Mouse (Mus musculus) MEL (cell line): ENCODE data around the gene Nisch. TPM values are rescaled to one million over a fixed set of nuclear protein-coding genes. Genes with fewer than 3 reads are reported as not detected.

ENCODE experiments used
- DNase-seq: peaks from one replicate; pipeline ENCODE4 v3.0.0; 2011; ENCODE audit warnings: low read depth, low spot score
- H3K27ac ChIP-seq: 2 replicates; pipeline ENCODE4 v1.5.1; 2012; ENCODE audit warnings: low read depth, mild to moderate bottlenecking, control low read depth, low read length, moderate library complexity; ENCODE audit not compliant: control insufficient read depth
- H3K27me3 ChIP-seq, 2 experiments: fragments of 150-350 bp in 1 of 2; sonication (generic) in 1 of 2; 2 replicates each; pipeline ENCODE4 v1.6.1; 2012; ENCODE audit warnings: low read length in 2 of 2, mild to moderate bottlenecking in 2 of 2, improper control_type of control experiment in 1 of 2, moderate library complexity in 1 of 2; ENCODE audit not compliant: insufficient read depth in 2 of 2, control insufficient read depth in 1 of 2
- H3K36me3 ChIP-seq, 2 experiments: 2 replicates each; pipeline ENCODE4 v1.6.1; 2012 to 2014; ENCODE audit warnings: low read length in 2 of 2, improper control_type of control experiment in 1 of 2, inconsistent platforms in 1 of 2, mild to moderate bottlenecking in 1 of 2; ENCODE audit not compliant: insufficient read depth in 2 of 2, control insufficient read depth in 1 of 2
- H3K4me1 ChIP-seq, 2 experiments: fragments of 150-350 bp in 1 of 2; sonication (generic) in 1 of 2; 2 replicates each; pipeline ENCODE4 v1.6.1; 2012; ENCODE audit warnings: low read length in 2 of 2, improper control_type of control experiment in 1 of 2, mild to moderate bottlenecking in 1 of 2; ENCODE audit not compliant: insufficient read depth in 2 of 2, control insufficient read depth in 1 of 2
- H3K4me3 ChIP-seq, 2 experiments: fragments of 150-350 bp in 1 of 2; sonication (generic) in 1 of 2; 2 replicates each; pipeline ENCODE4 v1.5.1; 2012; ENCODE audit warnings: low read depth in 2 of 2, low read length in 2 of 2, mild to moderate bottlenecking in 2 of 2, moderate library complexity in 2 of 2, control low read depth in 1 of 2, improper control_type of control experiment in 1 of 2; ENCODE audit not compliant: control insufficient read depth in 1 of 2, insufficient read depth in 1 of 2
- H3K79me2 ChIP-seq: 2 replicates; pipeline ENCODE4 v1.6.1; 2012; ENCODE audit warnings: mild to moderate bottlenecking, low read length, moderate library complexity; ENCODE audit not compliant: control insufficient read depth, poor library complexity, insufficient read depth
- H3K9ac ChIP-seq: 2 replicates; pipeline ENCODE4 v1.6.1; 2012; ENCODE audit warnings: low read depth, mild to moderate bottlenecking, control low read depth, low read length, moderate library complexity; ENCODE audit not compliant: control insufficient read depth, poor library complexity, severe bottlenecking
- H3K9me3 ChIP-seq: fragments of 150-350 bp; sonication (generic); replicated peaks from 2 replicates; pipeline ENCODE4 v1.6.1; 2012; ENCODE audit warnings: mild to moderate bottlenecking, low read length, improper control_type of control experiment, moderate library complexity; ENCODE audit not compliant: insufficient read depth
- BHLHE40 ChIP-seq: IDR thresholded peaks from 2 replicates; pipeline ENCODE4 v1.6.1; 2012; ENCODE audit warnings: low read depth, mild to moderate bottlenecking, inconsistent platforms, low read length, improper control_type of control experiment, borderline replicate concordance
- CTCF ChIP-seq, 3 experiments: IDR thresholded peaks in 2 of 3; conservative IDR thresholded peaks in 1 of 3; 2 replicates each; pipeline ENCODE4 v1.5.1; 2011 to 2012; ENCODE audit warnings: low read length in 3 of 3, low read depth in 2 of 3, mild to moderate bottlenecking in 2 of 3, improper control_type of control experiment in 1 of 3, inconsistent platforms in 1 of 3, mixed read lengths in 1 of 3, moderate library complexity in 1 of 3; ENCODE audit not compliant: control insufficient read depth in 1 of 3, insufficient read depth in 1 of 3, poor library complexity in 1 of 3, severe bottlenecking in 1 of 3
- E2F4 ChIP-seq: IDR thresholded peaks from 2 replicates; pipeline ENCODE4 v1.6.1; 2011; ENCODE audit warnings: low read depth, low read length, improper control_type of control experiment, borderline replicate concordance
- ELF1 ChIP-seq: IDR thresholded peaks from 2 replicates; pipeline ENCODE4 v1.6.1; 2014; ENCODE audit warnings: low read depth, mild to moderate bottlenecking, inconsistent platforms, low read length, improper control_type of control experiment, moderate library complexity
- EP300 ChIP-seq, 2 experiments: IDR thresholded peaks; 2 replicates each; pipeline ENCODE4 v1.6.1; 2011; ENCODE audit warnings: improper control_type of control experiment in 2 of 2, low read length in 2 of 2, low read depth in 1 of 2, mild to moderate bottlenecking in 1 of 2
- GABPA ChIP-seq: IDR thresholded peaks from 2 replicates; pipeline ENCODE4 v1.6.1; 2012; ENCODE audit warnings: low read depth, mild to moderate bottlenecking, inconsistent platforms, low read length, improper control_type of control experiment, moderate library complexity
- GATA1 ChIP-seq: IDR thresholded peaks from 2 replicates; pipeline ENCODE4 v1.6.1; 2011; ENCODE audit warnings: low read depth, low read length, improper control_type of control experiment
- HCFC1 ChIP-seq: IDR thresholded peaks from 2 replicates; pipeline ENCODE4 v1.6.1; 2012; ENCODE audit warnings: low read depth, mild to moderate bottlenecking, inconsistent platforms, low read length, improper control_type of control experiment, moderate library complexity
- JUND ChIP-seq: IDR thresholded peaks from 2 replicates; pipeline ENCODE4 v1.6.1; 2011; ENCODE audit warnings: low read depth, mild to moderate bottlenecking, improper control_type of control experiment, low read length
- KAT2A ChIP-seq: conservative IDR thresholded peaks from 2 replicates; pipeline ENCODE4 v1.6.1; 2012; ENCODE audit warnings: low read depth, low read length, improper control_type of control experiment, inconsistent platforms
- MAFK ChIP-seq: IDR thresholded peaks from 2 replicates; pipeline ENCODE4 v1.6.1; 2011; ENCODE audit warnings: low read depth, mild to moderate bottlenecking, low read length, improper control_type of control experiment, borderline replicate concordance
- MAX ChIP-seq: IDR thresholded peaks from 2 replicates; pipeline ENCODE4 v1.6.1; 2011; ENCODE audit warnings: low read length, improper control_type of control experiment
- MEF2A ChIP-seq: IDR thresholded peaks from 2 replicates; pipeline ENCODE4 v1.6.1; 2014; ENCODE audit warnings: low read depth, mild to moderate bottlenecking, inconsistent platforms, low read length, improper control_type of control experiment; ENCODE audit not compliant: poor library complexity, insufficient replicate concordance, severe bottlenecking; ENCODE audit errors: extremely low read depth
- NELFE ChIP-seq: IDR thresholded peaks from 2 replicates; pipeline ENCODE4 v1.6.1; 2011; ENCODE audit warnings: low read depth, low read length, improper control_type of control experiment
- NRF1 ChIP-seq: IDR thresholded peaks from 2 replicates; pipeline ENCODE4 v1.6.1; 2014; ENCODE audit warnings: low read depth, mild to moderate bottlenecking, inconsistent platforms, low read length, improper control_type of control experiment, moderate library complexity; ENCODE audit not compliant: poor library complexity, insufficient read depth, severe bottlenecking
- POLR2A ChIP-seq, 2 experiments: IDR thresholded peaks; 2 replicates each; pipeline ENCODE4 v1.6.1; 2011 to 2012; ENCODE audit warnings: low read length in 2 of 2, mild to moderate bottlenecking in 2 of 2, control low read depth in 1 of 2, improper control_type of control experiment in 1 of 2, low read depth in 1 of 2, moderate library complexity in 1 of 2; ENCODE audit not compliant: control insufficient read depth in 1 of 2, insufficient read depth in 1 of 2, poor library complexity in 1 of 2
- POLR2AphosphoS2 ChIP-seq: IDR thresholded peaks from 2 replicates; pipeline ENCODE4 v1.6.1; 2011; ENCODE audit warnings: low read length, improper control_type of control experiment
- POLR2AphosphoS5 ChIP-seq: IDR thresholded peaks from 2 replicates; pipeline ENCODE4 v1.6.1; 2012; ENCODE audit warnings: low read depth, borderline replicate concordance, mild to moderate bottlenecking, inconsistent platforms, low read length, moderate library complexity, mixed read lengths
- SIN3A ChIP-seq: IDR thresholded peaks from 2 replicates; pipeline ENCODE4 v1.6.1; 2012; ENCODE audit warnings: low read length, improper control_type of control experiment, inconsistent platforms
- TAL1 ChIP-seq: IDR thresholded peaks from 2 replicates; pipeline ENCODE4 v1.6.1; 2012; ENCODE audit warnings: mild to moderate bottlenecking, inconsistent platforms, low read length, moderate library complexity, mixed read lengths
- TBP ChIP-seq: IDR thresholded peaks from 2 replicates; pipeline ENCODE4 v1.8.0; 2011; ENCODE audit warnings: low read depth, low read length, improper control_type of control experiment
- UBTF ChIP-seq: IDR thresholded peaks from 2 replicates; pipeline ENCODE4 v1.6.1; 2012; ENCODE audit warnings: low read depth, mild to moderate bottlenecking, inconsistent platforms, low read length, improper control_type of control experiment, moderate library complexity, borderline replicate concordance; ENCODE audit not compliant: insufficient read depth
- USF2 ChIP-seq, 2 experiments: IDR thresholded peaks; 2 replicates each; pipeline ENCODE4 v1.6.1; 2011 to 2012; ENCODE audit warnings: improper control_type of control experiment in 2 of 2, low read length in 2 of 2, borderline replicate concordance in 1 of 2, inconsistent platforms in 1 of 2, low read depth in 1 of 2, mild to moderate bottlenecking in 1 of 2; ENCODE audit not compliant: insufficient read depth in 1 of 2
- ZC3H11A ChIP-seq: IDR thresholded peaks from 2 replicates; pipeline ENCODE4 v1.6.1; 2012; ENCODE audit warnings: low read depth, mild to moderate bottlenecking, inconsistent platforms, low read length, improper control_type of control experiment
- ZKSCAN1 ChIP-seq: IDR thresholded peaks from 2 replicates; pipeline ENCODE4 v1.6.1; 2012; ENCODE audit warnings: low read depth, mild to moderate bottlenecking, inconsistent platforms, low read length, improper control_type of control experiment, moderate library complexity
- ZMIZ1 ChIP-seq: IDR thresholded peaks from 2 replicates; pipeline ENCODE4 v1.6.1; 2012; ENCODE audit warnings: low read depth, mild to moderate bottlenecking, inconsistent platforms, low read length, improper control_type of control experiment, moderate library complexity
- ZNF384 ChIP-seq: IDR thresholded peaks from 2 replicates; pipeline ENCODE4 v1.6.1; 2012; ENCODE audit warnings: low read depth, mild to moderate bottlenecking, inconsistent platforms, low read length, improper control_type of control experiment
- polyA plus RNA-seq, 2 experiments: library from polyadenylated mRNA; stranded (reverse) in 1 of 2; unstranded in 1 of 2; fragments of >175 nt in 1 of 2; fragments of >200 nt in 1 of 2; gene quantifications; 2 replicates each; pipeline versions ENCODE4 v1.2.1 to v1.2.4; 2012; ENCODE audit warnings: low replicate concordance in 2 of 2, low read depth in 1 of 2; ENCODE audit not compliant: insufficient read length in 2 of 2, insufficient read depth in 1 of 2, missing spikeins in 1 of 2
- total RNA-seq: library from RNA; depleted of rRNA; stranded (reverse); fragments of 300-350 nt; gene quantifications from 2 replicates; pipeline ENCODE4 v1.2.3, GENCODE M21; 2012

Gene Nisch
- total and polyA plus RNA-seq, 3 experiments: 53.0 to 154 TPM; not detected in 1

DNA sequence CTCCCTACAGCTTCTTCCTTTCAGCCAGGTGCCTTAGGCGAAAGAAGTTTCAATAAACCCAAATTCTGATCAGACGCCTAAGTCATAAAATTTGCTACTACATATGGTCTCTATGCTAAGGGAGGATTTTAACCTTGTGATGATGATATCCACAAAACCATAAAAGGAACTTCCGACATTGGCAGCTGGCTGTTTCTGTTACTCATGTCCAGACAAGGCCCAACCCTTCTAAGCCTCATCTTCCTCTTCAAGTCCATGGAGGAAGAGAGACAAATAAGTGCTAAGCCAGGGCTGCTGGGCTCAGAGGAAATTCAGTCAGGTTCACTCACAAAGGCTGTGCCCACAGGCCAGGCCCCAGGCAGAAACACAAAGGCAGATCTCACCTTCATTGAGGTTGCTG is 27.4 kb downstream of the Nisch start:
- H3K9me3 ChIP-seq: no peaks in the 10 kb centered on the region
- no peak overlapping the region for H3K4me3 ChIP-seq
- no peak for DNase-seq
- no peak for TF ChIP-seq UBTF
- no peak for TF ChIP-seq SIN3A
- TF ChIP-seq ZKSCAN1: no peak
- TF ChIP-seq NELFE: no peak
- no peak for TF ChIP-seq ZNF384
- no peak for TF ChIP-seq GATA1
- TF ChIP-seq EP300 (IDR thresholded peaks at IDR 0.05; ENCODE audit: low read depth in 1 of 2, low read length in 2 of 2): no peak
- TF ChIP-seq USF2 (IDR thresholded peaks at IDR 0.05; ENCODE audit: borderline replicate concordance in 1 of 2, insufficient read depth in 1 of 2, low read depth in 1 of 2, low read length in 2 of 2): no peak
- no peak for TF ChIP-seq MAFK
- TF ChIP-seq KAT2A: no peak
- TF ChIP-seq POLR2A (IDR thresholded peaks at IDR 0.05; ENCODE audit: control insufficient read depth in 1 of 2, insufficient read depth in 1 of 2, low read depth in 1 of 2, low read length in 2 of 2, poor library complexity in 1 of 2): no peak
- no peak for TF ChIP-seq ELF1
- TF ChIP-seq CTCF (IDR thresholded peaks at IDR 0.05 in 2 of 3, conservative IDR thresholded peaks at IDR 0.05 in 1 of 3; ENCODE audit: control insufficient read depth in 1 of 3, insufficient read depth in 1 of 3, low read depth in 2 of 3, low read length in 3 of 3, poor library complexity in 1 of 3, severe bottlenecking in 1 of 3): no peak
- TF ChIP-seq GABPA: no peak
- no peak for TF ChIP-seq MEF2A
- no peak for TF ChIP-seq POLR2AphosphoS2
- TF ChIP-seq HCFC1: no peak
- TF ChIP-seq BHLHE40: no peak
- TF ChIP-seq E2F4: no peak
- H3K27ac ChIP-seq: no peak overlapping the region
- H3K36me3 ChIP-seq: peaks cover 0 to 28% of the 10 kb centered on the region in 2 experiments; a peak in 2 of 4 replicates
- no peak overlapping the region for H3K9ac ChIP-seq
- no peaks in the 10 kb centered on the region for H3K79me2 ChIP-seq
- H3K4me1 ChIP-seq: no peaks in the 10 kb centered on the region
- H3K27me3 ChIP-seq: no peaks in the 10 kb centered on the region

DNA sequence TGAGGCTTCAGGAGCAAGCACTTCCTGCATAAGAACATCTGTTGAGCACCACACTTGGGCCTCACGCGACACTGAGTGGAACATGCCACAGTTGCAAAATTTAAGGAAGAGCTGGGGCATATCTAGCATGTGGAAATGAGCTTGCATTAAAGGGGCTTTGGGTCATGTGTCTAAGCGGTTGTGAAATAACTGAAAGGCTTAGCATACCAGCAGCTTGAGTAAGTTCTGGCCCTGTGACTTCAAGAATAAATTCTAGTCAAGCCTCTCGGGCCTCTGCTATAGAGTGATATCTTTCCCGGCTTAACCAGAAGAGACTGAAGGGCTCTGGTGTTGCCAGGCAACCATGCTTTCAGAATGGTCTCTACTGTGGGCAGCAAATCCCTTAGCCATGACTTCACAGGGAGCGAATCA is 28.0 kb downstream of the Nisch start:
- no peak for DNase-seq
- no peak overlapping the region for H3K4me3 ChIP-seq

More for the DNA sequence above, 28.0 kb downstream of the Nisch start:
- Histone ChIP-seq H3K9ac (no peak overlapping the region), H3K36me3 (peaks cover 0 to 30% of the 10 kb centered on the region in 2 experiments; a peak in 2 of 4 replicates), H3K4me1 (no peaks in the 10 kb centered on the region), H3K9me3 (no peaks in the 10 kb centered on the region), H3K79me2 (no peaks in the 10 kb centered on the region), H3K27ac (no peak overlapping the region), H3K27me3 (no peaks in the 10 kb centered on the region)
- no peak for TF ChIP-seq SIN3A
- no peak for TF ChIP-seq POLR2AphosphoS2
- no peak for TF ChIP-seq MAX
- TF ChIP-seq USF2 (IDR thresholded peaks at IDR 0.05; ENCODE audit: borderline replicate concordance in 1 of 2, insufficient read depth in 1 of 2, low read depth in 1 of 2, low read length in 2 of 2): no peak
- TF ChIP-seq JUND: no peak
- no peak for TF ChIP-seq POLR2AphosphoS5
- no peak for TF ChIP-seq GABPA
- no peak for TF ChIP-seq ZMIZ1
- no peak for TF ChIP-seq HCFC1
- no peak for TF ChIP-seq ZC3H11A
- no peak for TF ChIP-seq TAL1
- TF ChIP-seq TBP: no peak
- no peak for TF ChIP-seq CTCF (IDR thresholded peaks at IDR 0.05 in 2 of 3, conservative IDR thresholded peaks at IDR 0.05 in 1 of 3; ENCODE audit: control insufficient read depth in 1 of 3, insufficient read depth in 1 of 3, low read depth in 2 of 3, low read length in 3 of 3, poor library complexity in 1 of 3, severe bottlenecking in 1 of 3)
- no peak for TF ChIP-seq ZNF384
- no peak for TF ChIP-seq ELF1
- no peak for TF ChIP-seq EP300 (IDR thresholded peaks at IDR 0.05; ENCODE audit: low read depth in 1 of 2, low read length in 2 of 2)
- no peak for TF ChIP-seq NRF1
- TF ChIP-seq ZKSCAN1: no peak
- TF ChIP-seq E2F4: no peak
